Mouse (Mus musculus) cerebral cortex, adult 2 months (tissue): ENCODE results near the gene Epo.

ENCODE experiments used
- WGBS: fragments of 180-500 bp; shearing (Covaris S2); methylation state at CpG from one replicate; pipeline ENCODE4 v1.1.7; 2018; 5-methylcytosine and 5-hydroxymethylcytosine counted together

Gene Epo

DNA sequence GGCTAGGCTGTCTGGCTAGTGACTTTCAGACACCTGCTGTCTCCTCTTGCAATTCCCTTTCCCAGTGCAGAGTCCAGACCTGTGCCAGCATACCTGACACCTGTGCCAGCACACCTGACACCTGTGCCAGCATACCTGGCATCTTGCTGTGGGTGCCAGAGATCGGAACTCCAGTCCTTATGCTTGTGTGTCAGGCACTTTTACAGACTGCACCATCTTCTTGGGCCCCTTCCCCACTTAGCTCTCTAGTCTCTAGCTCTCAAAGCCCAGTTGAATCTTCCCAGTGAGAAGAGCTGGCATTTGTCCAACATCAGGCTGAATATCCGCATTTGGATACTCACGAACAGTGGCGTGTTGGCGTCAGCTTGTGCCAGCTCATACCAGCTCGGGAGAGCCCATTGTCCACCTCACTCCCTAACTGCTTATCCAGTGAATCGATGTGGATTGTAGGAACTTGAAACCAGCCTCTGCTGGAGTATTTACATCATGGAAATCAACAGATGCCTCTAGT lies 6.3 kb upstream of the Epo start:
- 20% methylated on average over 7 of the region's 7 CpGs for WGBS

GRCm38 (mm10) chr5:137537461-137537860 lies 4.4 kb upstream of the Epo start:
- 75% methylated on average over 4 of the region's 4 CpGs for WGBS

DNA sequence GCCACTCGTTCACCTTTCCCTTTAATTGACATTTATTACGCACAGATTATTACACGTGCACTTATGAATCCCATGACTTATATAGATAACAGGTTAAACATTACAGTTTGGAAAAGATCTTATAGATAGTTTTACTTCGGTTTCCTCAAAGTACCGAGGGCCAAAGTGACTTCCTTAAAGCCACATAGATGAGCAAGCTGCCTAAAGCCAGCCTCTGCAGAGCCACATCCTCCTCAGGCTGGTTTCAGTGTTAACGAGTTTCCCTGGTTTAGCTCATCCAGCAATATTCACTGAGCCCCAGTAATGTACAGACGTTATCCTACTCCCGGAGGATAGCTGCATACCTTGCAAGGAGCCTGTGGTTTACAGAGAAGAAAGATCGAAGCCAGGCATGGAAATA lies 2.3 kb upstream of the Epo start:
- 82% methylated on average over 9 of the region's 9 CpGs for WGBS

GRCm38 (mm10) chr5:137534762-137535161 lies 1.7 kb upstream of the Epo start:
- WGBS, result 98% methylated on average over 3 of the region's 3 CpGs

- 0% methylated on average over 12 of the region's 12 CpGs for WGBS
Measured at GRCm38 (mm10) chr5:137532808-137533116, 280 bp downstream of the Epo start.

DNA sequence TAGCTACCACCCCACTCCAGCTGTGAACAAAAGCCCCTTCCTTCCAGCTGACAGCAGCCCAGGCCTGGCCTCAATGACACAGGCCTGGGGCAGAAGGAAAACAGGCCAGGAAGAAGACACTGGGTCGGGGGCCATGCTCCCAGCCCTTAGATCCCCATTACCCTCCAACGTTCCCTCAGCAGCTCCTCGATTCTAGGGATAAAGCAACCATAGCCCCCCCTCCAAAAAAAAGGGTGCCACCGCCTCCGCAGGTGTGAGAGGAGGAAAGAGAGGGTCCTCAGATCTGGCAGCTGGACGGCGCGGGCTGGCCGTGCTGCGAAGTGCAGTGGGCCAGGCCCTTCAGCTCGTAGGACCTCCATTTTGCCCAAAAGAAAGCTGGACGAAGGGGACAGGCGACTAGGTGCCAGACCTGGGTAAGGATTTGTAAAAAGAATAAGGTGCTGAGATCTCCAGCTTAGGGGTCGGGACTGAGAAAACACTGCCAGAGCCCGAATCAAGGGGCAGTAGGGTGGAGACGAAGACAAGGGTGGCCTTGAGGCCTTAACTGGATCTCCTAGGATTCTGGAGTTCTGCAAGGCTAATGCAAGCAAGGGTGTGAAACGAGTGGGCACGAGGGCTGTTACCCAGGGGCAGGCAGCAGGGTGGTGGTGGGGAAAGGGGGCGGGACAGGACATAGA lies 773 bp downstream of the Epo start:
- WGBS, result under 1% methylated on average over 19 of the region's 19 CpGs

- 1% methylated on average over 51 of the region's 51 CpGs for WGBS
Measured at GRCm38 (mm10) chr5:137531414-137532130, 1.5 kb downstream of the Epo start.

- under 1% methylated on average over 46 of the region's 46 CpGs for WGBS
Measured at GRCm38 (mm10) chr5:137530588-137531413, 2.2 kb downstream of the Epo start.

- WGBS, result 35% methylated on average over 8 of the region's 8 CpGs
Measured at GRCm38 (mm10) chr5:137530075-137530474, 3.0 kb downstream of the Epo start.

GRCm38 (mm10) chr5:137529221-137529995 lies 3.6 kb downstream of the Epo start:
- 55% methylated on average over 15 of the region's 15 CpGs for WGBS

- WGBS, result 67% methylated on average over 22 of the region's 22 CpGs
Measured at GRCm38 (mm10) chr5:137528247-137528968, 4.6 kb downstream of the Epo start.

GRCm38 (mm10) chr5:137527413-137527812 lies 5.6 kb downstream of the Epo start:
- WGBS, result 18% methylated on average over 1 of the region's 1 CpGs

GRCm38 (mm10) chr5:137526192-137526936 lies 6.7 kb downstream of the Epo start:
- 24% methylated on average over 16 of the region's 16 CpGs for WGBS

DNA sequence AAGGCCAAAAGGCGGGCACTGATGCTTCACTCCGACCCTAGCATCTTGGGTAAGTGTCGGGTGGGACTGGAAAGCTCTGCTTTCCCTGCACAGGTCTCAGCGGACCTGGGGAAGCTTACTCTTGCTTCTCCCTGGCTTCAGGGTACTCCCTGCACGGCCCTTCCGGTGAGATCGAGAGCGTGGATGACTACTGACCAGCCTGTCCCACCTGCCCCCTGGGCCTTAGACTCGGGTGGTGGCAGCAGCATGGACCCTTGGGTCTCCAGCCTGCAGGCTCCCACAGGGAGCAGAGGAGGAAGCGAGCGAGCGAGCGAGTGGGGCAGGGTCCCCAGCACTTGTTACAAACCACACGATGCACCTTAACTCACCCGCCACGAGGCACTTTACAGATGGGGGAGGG lies 7.5 kb downstream of the Epo start:
- 68% methylated on average over 16 of the region's 16 CpGs for WGBS

- 85% methylated on average over 13 of the region's 13 CpGs for WGBS
Measured at GRCm38 (mm10) chr5:137524671-137525070, 8.4 kb downstream of the Epo start.

DNA sequence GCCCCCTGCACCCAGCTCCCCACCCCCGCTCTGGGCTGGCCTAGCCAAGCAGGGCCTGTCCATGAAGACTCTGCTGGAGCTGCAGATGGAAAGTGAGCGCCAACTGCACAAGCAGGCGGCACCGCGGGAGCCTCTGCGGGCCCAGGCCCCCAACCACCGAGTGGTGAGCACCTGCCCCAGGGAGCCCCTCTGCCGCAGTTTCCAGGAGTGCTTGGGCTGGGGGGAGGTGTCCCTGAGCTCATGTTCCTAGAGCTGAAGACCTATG lies 8.9 kb downstream of the Epo start:
- 84% methylated on average over 8 of the region's 8 CpGs for WGBS

- 77% methylated on average over 25 of the region's 25 CpGs for WGBS
Measured at GRCm38 (mm10) chr5:137523396-137524250, 9.4 kb downstream of the Epo start.

GRCm38 (mm10) chr5:137522711-137523110 lies 10.3 kb downstream of the Epo start:
- WGBS, result 77% methylated on average over 11 of the region's 11 CpGs

DNA sequence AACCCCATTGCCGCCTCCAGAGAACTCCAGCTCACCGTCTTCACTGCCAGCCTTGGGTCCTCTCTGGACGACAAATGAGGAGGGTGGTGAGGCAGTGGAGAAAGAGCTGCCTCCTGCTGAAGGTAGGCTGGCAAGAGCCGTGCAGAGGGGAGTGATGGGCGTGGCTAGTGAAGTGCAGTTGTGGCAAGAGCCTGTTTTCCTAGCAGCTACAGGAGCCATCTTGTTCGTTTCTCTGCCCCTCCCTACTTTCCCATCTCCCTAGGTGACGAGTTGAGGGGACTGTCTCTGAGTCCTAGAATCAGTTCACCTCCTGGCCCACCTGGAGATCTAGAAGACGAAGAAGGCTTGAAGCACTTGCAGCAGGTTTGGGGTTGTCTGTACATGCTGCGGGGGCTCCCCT lies 11.2 kb downstream of the Epo start:
- 64% methylated on average over 9 of the region's 9 CpGs for WGBS
